Mouse (Mus musculus): Measurements from ENCODE around the gene Stx16.

The Stx16 gene

GRCm38 (mm10) chr2:174075673-174076432 lies at the start of gene Stx16:
Gene Stx16 (plus strand): TSS chr2:174076308.
- DNase-seq (ENCODE audit: low spot score): peak; percentile 83

DNA sequence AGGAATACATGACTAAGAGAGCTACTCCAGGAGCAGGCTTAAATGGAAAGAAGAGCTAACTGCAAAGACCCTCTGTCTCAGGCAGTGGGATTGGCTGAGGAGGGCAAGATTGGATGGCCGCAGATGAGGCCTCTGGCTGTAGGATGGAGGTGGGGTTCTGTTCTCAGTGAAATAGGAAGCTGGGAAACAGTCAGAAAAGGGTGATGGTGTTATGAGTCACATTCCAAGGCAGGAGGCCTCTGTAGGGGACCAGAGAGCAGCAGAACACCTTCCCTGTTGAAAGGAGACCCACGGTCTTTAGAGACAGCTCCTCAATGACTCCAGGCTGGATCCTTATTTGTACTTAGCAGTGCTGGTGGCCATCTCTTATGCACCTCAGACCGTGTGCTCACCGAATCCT lies 49.7 kb upstream of the Stx16 start:
- DNase-seq (ENCODE audit: low spot score): no peak

GRCm38 (mm10) chr2:174033257-174033800 lies 42.8 kb upstream of the Stx16 start:
- DNase-seq (ENCODE audit: low spot score): no peak

GRCm38 (mm10) chr2:174047656-174048055 lies 28.5 kb upstream of the Stx16 start:
- DNase-seq (ENCODE audit: low spot score): no peak

GRCm38 (mm10) chr2:174049481-174050338 lies 26.4 kb upstream of the Stx16 start:
- DNase-seq (ENCODE audit: low spot score): no peak

- no peak for DNase-seq (ENCODE audit: low spot score)
These were observed 25.8 kb upstream of the Stx16 start for GRCm38 (mm10) chr2:174050339-174050685.

GRCm38 (mm10) chr2:174051081-174051481 lies 25.0 kb upstream of the Stx16 start:
- DNase-seq (ENCODE audit: low spot score): no peak

GRCm38 (mm10) chr2:174054496-174054895 lies 21.6 kb upstream of the Stx16 start:
- DNase-seq (ENCODE audit: low spot score): no peak

DNA sequence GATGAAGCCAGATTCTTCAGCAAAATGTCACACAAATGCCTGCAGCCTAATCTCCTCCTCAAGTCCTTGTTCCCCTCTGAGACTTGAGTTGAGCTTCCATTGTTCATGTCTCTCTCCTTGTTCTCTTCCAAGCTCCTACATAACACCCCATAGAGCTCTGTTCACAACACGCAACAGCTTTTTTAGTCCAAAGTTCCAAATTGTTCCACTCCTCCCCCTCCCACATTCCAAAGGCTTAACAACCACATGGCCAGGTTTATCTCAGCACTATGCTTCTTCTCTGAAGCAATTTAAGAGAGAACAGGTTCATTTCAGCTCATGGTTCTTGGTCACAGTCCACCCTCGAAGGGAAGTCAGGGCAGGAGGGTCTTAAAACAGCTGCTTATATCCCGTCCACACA lies 18.4 kb upstream of the Stx16 start:
- DNase-seq (ENCODE audit: low spot score): no peak

DNA sequence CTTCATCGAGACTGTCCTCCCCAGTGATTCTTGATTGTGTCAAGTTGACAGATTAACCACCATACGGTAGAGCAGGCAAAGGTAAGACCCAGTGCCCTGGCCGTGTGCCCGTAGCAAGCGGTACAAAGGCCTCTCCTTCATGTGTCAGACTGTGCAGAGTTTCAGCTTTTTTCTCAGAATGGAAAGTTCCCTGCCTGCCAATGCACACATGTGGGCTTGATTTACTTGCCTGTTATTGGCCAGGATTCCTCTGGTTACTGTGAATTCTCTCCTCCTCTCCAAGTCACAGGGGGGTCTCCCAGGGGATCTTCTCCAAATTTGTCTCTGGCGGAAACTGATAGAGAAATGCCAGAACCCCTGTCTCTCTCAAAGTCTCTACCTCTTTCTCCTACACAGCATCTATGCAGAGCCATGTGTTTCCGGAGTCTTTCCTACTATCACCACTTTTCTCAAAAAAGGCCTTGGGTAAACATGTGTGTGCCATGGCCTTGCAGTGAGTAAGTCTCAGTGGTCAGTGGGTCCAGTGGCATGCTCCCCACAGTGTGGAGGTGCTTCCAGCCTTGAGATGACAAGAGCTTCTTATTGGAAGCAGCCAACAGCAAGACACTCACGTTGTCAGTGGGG lies 17.7 kb upstream of the Stx16 start:
- no peak for DNase-seq (ENCODE audit: low spot score)

- DNase-seq (ENCODE audit: low spot score): no peak
These were observed 16.3 kb upstream of the Stx16 start for GRCm38 (mm10) chr2:174059591-174060385.

DNA sequence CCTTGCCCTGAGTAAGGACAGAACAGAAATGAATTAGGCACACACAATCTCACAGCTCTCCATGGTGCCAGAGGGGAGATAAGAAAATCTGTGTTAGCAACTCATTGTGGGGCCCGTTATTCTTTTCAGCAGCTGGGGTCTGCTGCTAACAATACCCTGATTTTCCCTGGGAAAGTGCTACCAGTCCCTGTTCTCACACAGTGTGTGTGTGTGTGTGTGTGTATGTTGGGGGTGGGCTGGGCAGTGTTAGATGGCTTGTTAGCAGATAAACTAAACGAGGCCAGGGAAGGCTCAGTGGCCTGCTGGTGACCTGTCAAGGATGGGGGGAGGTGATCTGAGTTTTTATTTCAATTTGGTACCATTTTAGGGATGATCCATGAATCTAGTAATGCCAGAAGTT lies 14.9 kb upstream of the Stx16 start:
- DNase-seq (ENCODE audit: low spot score): no peak

DNA sequence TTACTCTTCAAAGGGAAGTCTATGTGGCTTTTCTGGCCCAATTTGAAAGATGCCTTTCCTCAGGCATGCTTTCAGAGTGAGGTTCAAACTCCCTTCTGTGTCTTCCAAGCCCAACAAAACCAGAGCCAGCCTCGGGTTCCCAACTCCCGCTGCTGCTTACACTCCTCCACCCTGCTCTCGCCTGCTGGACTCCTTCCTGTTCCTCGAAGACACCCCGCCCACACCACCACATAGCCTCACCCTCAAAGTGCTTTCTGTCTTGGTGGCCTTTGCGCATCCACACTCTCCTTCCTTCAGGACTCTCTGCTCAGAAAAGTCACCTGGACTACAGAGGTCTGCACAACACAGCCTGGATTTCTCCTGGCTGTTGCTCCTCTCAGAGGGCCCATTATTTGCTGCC lies 13.0 kb upstream of the Stx16 start:
- no peak for DNase-seq (ENCODE audit: low spot score)

- DNase-seq (ENCODE audit: low spot score): no peak
These were observed 12.4 kb upstream of the Stx16 start for GRCm38 (mm10) chr2:174063527-174064211.

DNA sequence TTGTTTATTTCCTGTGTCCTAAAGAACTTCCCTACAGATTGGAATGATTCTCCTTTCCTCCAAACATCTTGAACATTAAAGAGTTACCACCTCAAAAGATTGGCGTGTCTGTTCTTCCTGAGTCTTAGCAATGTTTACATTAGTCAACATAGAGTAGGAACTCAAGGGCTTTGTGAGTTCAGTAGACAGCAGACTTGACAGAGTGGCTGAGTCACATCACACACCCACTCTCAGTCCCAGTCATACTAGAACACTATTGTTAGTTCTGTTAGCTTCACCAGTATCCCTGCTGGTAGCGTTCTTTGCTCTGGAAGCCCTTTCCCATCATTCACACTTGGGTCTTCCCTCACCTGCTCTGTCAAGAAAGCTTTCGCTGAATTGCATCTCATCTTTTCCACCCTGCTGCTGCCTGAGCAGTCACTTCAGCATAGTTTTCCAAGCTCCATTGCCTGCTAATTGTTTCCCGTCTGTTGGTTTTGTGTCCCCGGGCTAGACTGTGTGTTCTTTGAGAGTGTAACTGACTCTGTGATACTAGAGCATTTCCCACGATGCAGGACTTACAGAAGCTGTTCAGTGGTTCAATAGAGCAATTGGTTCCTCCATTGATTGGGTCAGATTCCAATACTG lies 8.2 kb upstream of the Stx16 start:
- no peak for DNase-seq (ENCODE audit: low spot score)

DNA sequence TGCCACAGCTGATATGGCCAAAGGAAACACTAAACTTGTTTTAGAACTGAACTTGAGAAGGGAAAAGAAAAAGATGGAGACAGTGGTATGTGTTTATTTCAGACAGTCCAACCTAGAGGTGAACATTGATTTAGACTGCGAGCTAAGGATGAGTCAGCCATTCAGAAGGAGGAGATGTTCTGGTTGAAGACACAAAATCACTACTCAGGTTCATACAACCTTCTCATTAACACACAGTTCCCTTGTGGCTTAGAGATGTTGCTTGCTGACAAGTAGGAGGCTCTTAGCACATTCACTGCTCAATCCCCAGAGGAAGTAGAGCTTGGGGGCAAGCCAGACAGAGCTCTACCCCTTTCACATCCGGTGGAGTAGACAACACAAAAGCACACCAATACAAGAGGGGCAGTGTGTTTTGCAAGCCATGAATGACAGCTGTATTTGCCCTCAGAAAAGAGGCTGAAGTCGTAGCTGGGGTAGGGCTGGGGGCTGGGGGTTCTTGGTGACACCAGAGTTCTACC lies 6.5 kb upstream of the Stx16 start:
- no peak for DNase-seq (ENCODE audit: low spot score)

GRCm38 (mm10) chr2:174071406-174071805 lies 4.7 kb upstream of the Stx16 start:
- DNase-seq (ENCODE audit: low spot score): no peak

GRCm38 (mm10) chr2:174073156-174073790 lies 2.8 kb upstream of the Stx16 start:
- DNase-seq (ENCODE audit: low spot score): no peak

DNA sequence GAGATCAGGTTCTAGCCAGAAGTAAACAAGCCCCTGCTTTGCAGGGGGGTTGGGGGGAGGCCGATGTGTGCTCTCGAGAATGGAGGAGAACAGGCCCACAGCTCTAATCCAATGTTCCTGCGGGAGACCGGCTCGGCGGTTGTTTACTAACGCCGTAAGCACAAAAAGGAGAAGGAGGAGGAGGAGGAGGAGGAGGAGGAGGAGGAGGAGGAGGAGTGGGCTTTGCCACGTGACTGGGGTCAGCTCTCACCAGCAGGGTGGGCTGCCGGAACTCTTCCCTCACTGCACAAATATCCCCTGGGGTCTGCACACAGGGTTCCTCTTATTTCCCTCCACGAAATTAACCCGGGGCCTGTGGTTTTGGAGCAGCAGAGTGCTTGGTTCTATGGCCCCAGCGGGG lies 1.5 kb upstream of the Stx16 start:
- no peak for DNase-seq (ENCODE audit: low spot score)

GRCm38 (mm10) chr2:174075072-174075570 lies 987 bp upstream of the Stx16 start:
- no peak for DNase-seq (ENCODE audit: low spot score)
